Mouse (Mus musculus): ENCODE measurements around the gene Pigm. TPM values are rescaled to one million over a fixed set of nuclear protein-coding genes. Genes with fewer than 3 reads are reported as not detected.

Gene Pigm
- polyA plus RNA-seq, 1 experiment: 2.7 TPM

- Histone ChIP-seq H3K79me2 (ENCODE audit: control insufficient read depth, insufficient read depth) (no peaks in the 10 kb centered on the region), H3ac (ENCODE audit: control insufficient read depth, insufficient read length) (no peak overlapping the region), H3K4me2 (ENCODE audit: low read depth) (no peak overlapping the region), H3K27me3 (ENCODE audit: control insufficient read depth, insufficient read depth, insufficient read length) (no peaks in the 10 kb centered on the region), H3K36me3 (ENCODE audit: control insufficient read depth, insufficient read depth) (no peaks in the 10 kb centered on the region), H3K4me3 (no peak overlapping the region)
- TF ChIP-seq POLR2AphosphoS2 (IDR thresholded peaks at IDR 0.05; ENCODE audit: insufficient read length, low read depth) (no peak), REST (IDR thresholded peaks at IDR 0.05; ENCODE audit: insufficient read depth, insufficient read length) (no peak), MAX (IDR thresholded peaks at IDR 0.05; ENCODE audit: low read depth) (no peak), POLR2A (IDR thresholded peaks at IDR 0.05; ENCODE audit: insufficient read length, low read depth) (no peak), E2F4 (IDR thresholded peaks at IDR 0.05; ENCODE audit: insufficient read depth) (no peak), USF1 (IDR thresholded peaks at IDR 0.05; ENCODE audit: low read depth) (no peak), SRF (IDR thresholded peaks at IDR 0.05; ENCODE audit: control insufficient read depth, insufficient read length, low read depth) (no peak), MYOD1 (IDR thresholded peaks at IDR 0.05; ENCODE audit: control insufficient read depth in 1 of 3, insufficient read length in 2 of 3, low read depth in 2 of 3) (no peak), TCF12 (IDR thresholded peaks at IDR 0.05; ENCODE audit: insufficient read depth, poor library complexity, severe bottlenecking) (no peak), TCF3 (IDR thresholded peaks at IDR 0.05; ENCODE audit: insufficient read length, low read depth) (no peak), MYOG (IDR thresholded peaks at IDR 0.05; ENCODE audit: control insufficient read depth in 1 of 3, insufficient read depth in 1 of 3, insufficient read length in 2 of 3, low read depth in 2 of 3) (no peak), CEBPB (IDR thresholded peaks at IDR 0.05; ENCODE audit: insufficient read depth, poor library complexity, severe bottlenecking) (no peak)
Observed at GRCm38 (mm10) chr1:172413491-172414230, 37.3 kb downstream of the Pigm start.

GRCm38 (mm10) chr1:172414231-172414585, 37.9 kb downstream of the Pigm start:
- no peak overlapping the region for H3ac ChIP-seq (ENCODE audit: control insufficient read depth, insufficient read length)
- H3K4me3 ChIP-seq: no peak overlapping the region
- H3K4me2 ChIP-seq (ENCODE audit: low read depth): no peak overlapping the region
- no peaks in the 10 kb centered on the region for H3K27me3 ChIP-seq (ENCODE audit: control insufficient read depth, insufficient read depth, insufficient read length)
- H3K36me3 ChIP-seq (ENCODE audit: control insufficient read depth, insufficient read depth): no peaks in the 10 kb centered on the region
- no peaks in the 10 kb centered on the region for H3K79me2 ChIP-seq (ENCODE audit: control insufficient read depth, insufficient read depth)
- TF ChIP-seq E2F4 (IDR thresholded peaks at IDR 0.05; ENCODE audit: insufficient read depth): no peak
- no peak for TF ChIP-seq MAX (IDR thresholded peaks at IDR 0.05; ENCODE audit: low read depth)
- no peak for TF ChIP-seq POLR2A (IDR thresholded peaks at IDR 0.05; ENCODE audit: insufficient read length, low read depth)
- TF ChIP-seq POLR2AphosphoS2 (IDR thresholded peaks at IDR 0.05; ENCODE audit: insufficient read length, low read depth): no peak
- TF ChIP-seq MYOG (IDR thresholded peaks at IDR 0.05; ENCODE audit: control insufficient read depth in 1 of 3, insufficient read depth in 1 of 3, insufficient read length in 2 of 3, low read depth in 2 of 3): no peak
- TF ChIP-seq REST (IDR thresholded peaks at IDR 0.05; ENCODE audit: insufficient read depth, insufficient read length): no peak
- no peak for TF ChIP-seq MYOD1 (IDR thresholded peaks at IDR 0.05; ENCODE audit: control insufficient read depth in 1 of 3, insufficient read length in 2 of 3, low read depth in 2 of 3)
- no peak for TF ChIP-seq USF1 (IDR thresholded peaks at IDR 0.05; ENCODE audit: low read depth)
- no peak for TF ChIP-seq SRF (IDR thresholded peaks at IDR 0.05; ENCODE audit: control insufficient read depth, insufficient read length, low read depth)
- TF ChIP-seq TCF3 (IDR thresholded peaks at IDR 0.05; ENCODE audit: insufficient read length, low read depth): no peak
- no peak for TF ChIP-seq TCF12 (IDR thresholded peaks at IDR 0.05; ENCODE audit: insufficient read depth, poor library complexity, severe bottlenecking)
- no peak for TF ChIP-seq CEBPB (IDR thresholded peaks at IDR 0.05; ENCODE audit: insufficient read depth, poor library complexity, severe bottlenecking)

GRCm38 (mm10) chr1:172415061-172415460, 38.7 kb downstream of the Pigm start:
- Histone ChIP-seq H3K79me2 (ENCODE audit: control insufficient read depth, insufficient read depth) (no peaks in the 10 kb centered on the region), H3ac (ENCODE audit: control insufficient read depth, insufficient read length) (no peak overlapping the region), H3K4me2 (ENCODE audit: low read depth) (no peak overlapping the region), H3K36me3 (ENCODE audit: control insufficient read depth, insufficient read depth) (no peaks in the 10 kb centered on the region), H3K4me3 (no peak overlapping the region), H3K27me3 (ENCODE audit: control insufficient read depth, insufficient read depth, insufficient read length) (no peaks in the 10 kb centered on the region)
- no peak for TF ChIP-seq E2F4 (IDR thresholded peaks at IDR 0.05; ENCODE audit: insufficient read depth)
- TF ChIP-seq TCF3 (IDR thresholded peaks at IDR 0.05; ENCODE audit: insufficient read length, low read depth): no peak
- TF ChIP-seq CEBPB (IDR thresholded peaks at IDR 0.05; ENCODE audit: insufficient read depth, poor library complexity, severe bottlenecking): no peak
- no peak for TF ChIP-seq USF1 (IDR thresholded peaks at IDR 0.05; ENCODE audit: low read depth)
- TF ChIP-seq MYOD1 (IDR thresholded peaks at IDR 0.05; ENCODE audit: control insufficient read depth in 1 of 3, insufficient read length in 2 of 3, low read depth in 2 of 3): no peak
- TF ChIP-seq TCF12 (IDR thresholded peaks at IDR 0.05; ENCODE audit: insufficient read depth, poor library complexity, severe bottlenecking): no peak
- TF ChIP-seq MYOG (IDR thresholded peaks at IDR 0.05; ENCODE audit: control insufficient read depth in 1 of 3, insufficient read depth in 1 of 3, insufficient read length in 2 of 3, low read depth in 2 of 3): no peak
- TF ChIP-seq POLR2AphosphoS2 (IDR thresholded peaks at IDR 0.05; ENCODE audit: insufficient read length, low read depth): no peak

- Histone ChIP-seq H3K36me3 (ENCODE audit: control insufficient read depth, insufficient read depth) (no peaks in the 10 kb centered on the region), H3K4me3 (no peak overlapping the region), H3K4me2 (ENCODE audit: low read depth) (no peak overlapping the region), H3ac (ENCODE audit: control insufficient read depth, insufficient read length) (no peak overlapping the region), H3K27me3 (ENCODE audit: control insufficient read depth, insufficient read depth, insufficient read length) (no peaks in the 10 kb centered on the region), H3K79me2 (ENCODE audit: control insufficient read depth, insufficient read depth) (no peaks in the 10 kb centered on the region)
- TF ChIP-seq TCF12 (IDR thresholded peaks at IDR 0.05; ENCODE audit: insufficient read depth, poor library complexity, severe bottlenecking) (no peak), POLR2AphosphoS2 (IDR thresholded peaks at IDR 0.05; ENCODE audit: insufficient read length, low read depth) (no peak), TCF3 (IDR thresholded peaks at IDR 0.05; ENCODE audit: insufficient read length, low read depth) (no peak), CEBPB (IDR thresholded peaks at IDR 0.05; ENCODE audit: insufficient read depth, poor library complexity, severe bottlenecking) (no peak), POLR2A (IDR thresholded peaks at IDR 0.05; ENCODE audit: insufficient read length, low read depth) (no peak), E2F4 (IDR thresholded peaks at IDR 0.05; ENCODE audit: insufficient read depth) (no peak), MAX (IDR thresholded peaks at IDR 0.05; ENCODE audit: low read depth) (no peak), USF1 (IDR thresholded peaks at IDR 0.05; ENCODE audit: low read depth) (no peak), MYOG (IDR thresholded peaks at IDR 0.05; ENCODE audit: control insufficient read depth in 1 of 3, insufficient read depth in 1 of 3, insufficient read length in 2 of 3, low read depth in 2 of 3) (no peak), SRF (IDR thresholded peaks at IDR 0.05; ENCODE audit: control insufficient read depth, insufficient read length, low read depth) (no peak), MYOD1 (IDR thresholded peaks at IDR 0.05; ENCODE audit: control insufficient read depth in 1 of 3, insufficient read length in 2 of 3, low read depth in 2 of 3) (no peak), REST (IDR thresholded peaks at IDR 0.05; ENCODE audit: insufficient read depth, insufficient read length) (no peak)
Observed at GRCm38 (mm10) chr1:172418173-172418572, 41.8 kb downstream of the Pigm start.

All from myocyte (in vitro differentiated cells).